Mouse (Mus musculus) right cerebral cortex, adult 2 months (tissue): Measurements from ENCODE around the gene Kdm5b.
"Not testable (repeated sequence)": the region's sequence is repeated elsewhere in the genome, so short reads cannot be mapped to it uniquely, and the experiment has no call there.

Source experiments
- DNase-seq, 2 experiments: peaks; one replicate each; pipeline ENCODE4 v3.0.0; 2021 to 2022; ENCODE audit warnings: low spot score in 2 of 2

The Kdm5b gene

DNA sequence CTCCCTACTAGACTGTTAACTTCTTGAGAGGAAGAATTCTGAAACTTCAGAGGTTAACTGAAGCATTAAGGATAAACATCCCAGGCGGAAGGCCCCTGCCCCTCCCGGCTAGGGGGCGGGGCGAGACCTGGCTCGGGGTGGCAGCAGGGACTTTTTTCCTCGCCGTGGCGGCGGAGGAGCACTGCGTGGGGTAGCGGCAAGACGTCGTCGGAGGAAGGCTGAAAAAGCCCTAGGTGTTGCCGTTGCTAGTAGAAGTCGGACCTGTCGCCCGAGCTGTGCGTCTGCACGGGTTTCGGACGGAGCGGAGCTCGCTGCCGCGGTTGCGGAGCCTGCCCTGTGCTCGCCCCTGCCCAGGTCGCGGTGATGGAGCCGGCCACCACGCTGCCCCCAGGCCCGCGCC, at the start of gene Kdm5b:
TSS of gene Kdm5b (plus strand) at position 196 of the 400 bp plus-strand sequence.
- peak; percentile 87 to 88 for DNase-seq

DNA sequence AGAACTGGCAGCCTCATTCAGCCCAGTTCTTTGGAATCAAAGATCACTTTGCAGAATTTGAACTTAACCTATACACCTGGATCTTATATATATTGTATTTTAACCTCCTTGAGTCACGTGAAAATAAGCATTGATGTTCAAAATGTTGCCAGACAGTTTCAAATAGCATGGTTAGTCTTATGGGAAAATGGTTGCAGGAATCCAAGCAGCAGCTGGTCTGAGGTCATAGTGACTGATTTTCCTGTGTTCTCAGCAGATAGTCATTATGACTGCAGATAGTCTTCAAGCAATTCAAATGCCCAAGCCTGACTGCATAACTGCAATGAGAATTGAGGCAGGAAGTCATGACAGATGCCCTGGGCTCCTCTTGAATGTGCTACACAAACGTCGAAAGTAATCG, 47.8 kb upstream of the Kdm5b start:
- DNase-seq = no peak

DNA sequence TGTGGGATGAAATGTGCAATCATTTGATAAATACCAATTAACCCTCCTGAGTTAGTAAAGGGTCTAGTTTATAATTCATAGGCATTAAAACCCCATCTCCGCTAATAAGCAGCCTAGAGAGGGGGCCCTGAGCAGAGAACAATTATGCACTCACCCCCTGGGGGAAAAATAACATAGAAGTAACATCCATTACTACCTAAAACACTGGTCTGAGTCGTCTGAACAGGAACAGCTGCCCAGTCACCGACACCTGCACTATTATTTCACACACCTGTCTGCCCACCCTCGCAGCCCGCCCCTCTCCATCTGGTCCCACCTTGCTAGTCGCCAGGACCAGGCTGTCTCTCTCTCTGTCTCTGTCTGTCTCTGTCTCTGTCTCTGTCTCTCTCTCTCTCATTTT, 47.4 kb upstream of the Kdm5b start:
- DNase-seq = no peak

DNA sequence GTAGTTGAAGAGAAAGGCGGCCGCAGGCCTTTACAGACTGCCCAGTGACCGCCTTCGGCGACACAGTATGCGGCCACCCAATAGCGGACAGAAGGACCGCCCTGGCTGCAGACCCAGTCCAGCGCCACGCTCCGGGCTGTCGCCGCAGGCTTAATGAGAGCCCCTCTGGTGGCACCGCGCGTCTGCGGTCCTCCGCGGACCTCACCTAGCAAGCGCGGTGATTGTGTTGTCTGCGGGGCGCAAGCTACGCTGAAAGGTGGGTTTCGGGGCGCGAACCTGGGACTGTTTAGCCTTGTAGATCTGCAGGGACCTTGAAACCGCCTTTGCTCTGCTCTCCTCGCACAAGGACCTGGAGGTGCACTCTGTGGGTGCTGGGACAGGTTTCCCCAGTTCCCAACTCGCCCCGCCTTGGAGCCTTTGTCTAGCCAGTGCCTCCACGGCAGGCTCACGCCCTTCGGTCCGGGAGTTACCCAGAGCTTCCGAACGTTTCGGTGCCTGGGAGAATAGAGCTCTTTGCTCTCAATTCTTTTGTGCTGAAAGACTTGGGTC, 46.6 kb upstream of the Kdm5b start:
- DNase-seq = no peak

DNA sequence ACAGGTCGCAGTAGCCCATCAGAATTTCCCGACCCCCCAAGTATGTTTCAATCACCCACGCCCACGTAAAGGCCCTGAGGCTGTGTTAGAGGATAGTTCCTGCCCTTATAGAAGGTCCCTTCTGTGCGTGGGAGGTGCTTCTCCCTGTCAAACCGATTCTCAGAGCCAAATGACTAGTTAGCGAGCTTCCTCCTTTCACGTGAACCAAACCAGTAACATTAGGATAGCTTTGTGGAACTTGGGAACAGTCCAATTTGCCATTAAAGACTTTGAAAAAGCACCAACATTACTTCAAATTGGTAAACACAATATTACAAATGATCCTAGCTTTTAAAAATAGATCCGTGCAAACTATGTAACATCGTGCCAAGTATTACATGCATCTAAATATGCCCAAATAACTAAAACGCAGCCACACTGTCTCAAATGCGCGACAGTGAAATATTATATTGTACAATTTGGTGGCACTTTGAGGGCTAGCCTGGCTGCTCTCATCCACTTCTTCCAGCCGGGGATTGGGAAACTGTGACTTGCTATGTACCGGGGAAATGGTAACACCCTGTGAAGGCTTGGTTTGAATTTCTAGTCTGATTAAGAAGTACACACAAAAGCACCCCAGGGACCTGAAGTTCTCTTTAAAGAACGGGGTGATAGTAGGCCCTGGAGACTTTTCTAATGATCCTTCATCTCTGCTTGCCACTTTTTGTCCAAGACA, 45.9 kb upstream of the Kdm5b start:
- no peak for DNase-seq

DNA sequence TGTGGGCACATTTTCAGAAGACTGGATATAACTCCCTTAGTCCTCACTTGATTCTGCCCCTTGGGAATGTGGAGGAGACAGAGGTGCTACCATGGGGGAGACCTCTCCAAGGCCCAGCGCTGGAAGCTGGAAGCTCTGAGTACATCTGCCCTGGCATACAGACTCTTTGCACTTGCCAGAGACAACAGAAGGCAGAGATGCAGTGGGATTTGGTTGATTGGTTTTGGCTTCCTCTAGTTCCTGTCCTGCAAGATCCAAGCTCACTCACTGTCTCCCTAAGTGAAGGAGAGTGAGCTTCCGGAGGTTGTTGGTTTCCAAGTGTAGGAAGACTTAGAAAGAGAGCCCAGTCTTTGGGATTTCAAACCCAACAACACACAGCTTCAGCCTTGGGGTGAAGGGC, 44.1 kb upstream of the Kdm5b start:
- no peak for DNase-seq

DNA sequence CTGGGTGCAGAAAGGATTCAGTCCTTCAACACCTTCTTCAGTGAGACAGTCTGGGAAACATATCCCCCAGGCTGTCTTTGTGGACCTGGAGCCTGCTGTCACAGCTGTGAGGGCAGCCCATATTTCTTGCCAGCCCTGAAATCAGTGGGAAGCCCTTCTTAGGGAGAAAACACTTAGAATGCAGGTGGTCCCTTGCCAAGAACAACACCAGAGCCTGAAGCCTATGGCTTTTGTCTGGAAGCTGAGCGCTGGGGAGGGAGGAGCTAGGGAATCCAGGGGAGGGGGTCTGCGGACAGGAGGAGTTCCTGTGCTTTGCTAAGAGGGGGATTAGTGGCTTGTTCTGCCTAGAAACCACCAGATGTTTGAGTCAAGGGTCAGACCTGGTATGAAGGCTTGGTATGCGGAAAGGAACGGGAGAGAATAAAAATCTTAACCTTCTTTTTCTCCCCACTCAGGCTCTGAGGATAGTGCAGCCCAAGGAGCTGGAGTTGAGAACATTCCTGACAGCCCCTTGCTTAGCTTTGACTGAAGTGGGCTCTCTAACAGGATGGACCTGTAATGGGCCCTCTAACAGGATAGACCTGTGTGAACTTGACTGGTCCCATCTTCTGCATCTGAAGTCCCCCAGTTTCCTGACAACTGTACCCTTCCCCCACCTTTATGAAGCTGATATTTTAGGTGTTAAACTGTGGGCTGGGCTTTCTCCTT, 43.3 kb upstream of the Kdm5b start:
- no peak for DNase-seq

DNA sequence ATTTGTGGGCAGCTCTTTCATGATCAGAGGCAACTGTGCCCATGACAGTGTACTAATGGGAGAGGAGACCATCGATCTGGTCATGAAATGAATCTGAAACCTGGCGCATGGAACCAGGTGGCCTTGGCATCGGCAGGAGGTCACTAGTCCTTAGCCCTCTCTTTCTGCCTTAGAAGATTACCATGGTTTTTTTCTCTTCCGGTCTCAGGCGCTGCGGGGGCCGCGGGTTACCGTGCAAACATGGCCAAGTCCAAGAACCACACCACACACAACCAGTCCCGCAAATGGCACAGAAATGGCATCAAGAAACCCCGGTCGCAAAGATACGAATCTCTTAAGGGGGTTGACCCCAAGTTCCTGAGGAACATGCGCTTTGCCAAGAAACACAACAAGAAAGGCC, 42.1 kb upstream of the Kdm5b start:
- not testable (repeated sequence) for DNase-seq

DNA sequence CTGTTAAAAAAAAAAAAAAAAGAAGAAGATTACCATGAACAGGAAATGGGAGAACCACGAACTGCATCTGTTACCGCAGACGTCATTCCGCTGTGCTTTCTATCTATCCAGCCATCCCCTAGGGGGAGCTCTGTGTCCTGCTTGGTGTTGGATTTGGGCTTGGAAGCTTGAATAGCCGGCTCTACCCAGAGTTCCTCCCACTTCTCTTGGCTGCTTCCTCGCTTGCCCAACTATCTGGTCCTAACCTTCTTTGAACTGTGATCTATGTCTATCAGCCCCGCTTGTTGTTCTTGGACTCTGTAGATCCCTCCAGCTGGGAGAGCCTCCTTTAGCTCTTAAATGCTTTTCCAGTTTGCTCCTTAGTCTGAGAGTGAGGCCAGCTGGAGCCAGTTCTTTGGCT, 41.3 kb upstream of the Kdm5b start:
- peak; percentile 88 to 90 for DNase-seq

DNA sequence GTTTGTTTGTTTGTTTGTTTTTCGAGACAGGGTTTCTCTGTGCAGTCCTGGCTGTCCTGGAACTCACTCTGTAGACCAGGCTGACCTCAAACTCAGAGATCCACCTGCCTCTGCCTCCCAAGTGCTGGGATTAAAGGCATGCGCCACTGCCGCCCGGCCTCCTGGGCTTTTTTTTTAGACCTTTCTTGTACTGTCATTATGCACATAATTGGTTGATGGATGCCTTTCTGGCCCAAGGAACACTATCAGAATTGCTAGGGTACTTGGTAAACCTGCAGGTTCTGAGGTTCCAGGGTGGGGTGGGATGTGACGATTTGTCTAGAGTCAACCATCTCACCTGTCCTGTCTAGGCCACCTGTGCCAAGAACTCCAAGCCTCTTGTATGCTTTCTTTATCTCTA, 40.8 kb upstream of the Kdm5b start:
- not testable (repeated sequence) for DNase-seq

DNA sequence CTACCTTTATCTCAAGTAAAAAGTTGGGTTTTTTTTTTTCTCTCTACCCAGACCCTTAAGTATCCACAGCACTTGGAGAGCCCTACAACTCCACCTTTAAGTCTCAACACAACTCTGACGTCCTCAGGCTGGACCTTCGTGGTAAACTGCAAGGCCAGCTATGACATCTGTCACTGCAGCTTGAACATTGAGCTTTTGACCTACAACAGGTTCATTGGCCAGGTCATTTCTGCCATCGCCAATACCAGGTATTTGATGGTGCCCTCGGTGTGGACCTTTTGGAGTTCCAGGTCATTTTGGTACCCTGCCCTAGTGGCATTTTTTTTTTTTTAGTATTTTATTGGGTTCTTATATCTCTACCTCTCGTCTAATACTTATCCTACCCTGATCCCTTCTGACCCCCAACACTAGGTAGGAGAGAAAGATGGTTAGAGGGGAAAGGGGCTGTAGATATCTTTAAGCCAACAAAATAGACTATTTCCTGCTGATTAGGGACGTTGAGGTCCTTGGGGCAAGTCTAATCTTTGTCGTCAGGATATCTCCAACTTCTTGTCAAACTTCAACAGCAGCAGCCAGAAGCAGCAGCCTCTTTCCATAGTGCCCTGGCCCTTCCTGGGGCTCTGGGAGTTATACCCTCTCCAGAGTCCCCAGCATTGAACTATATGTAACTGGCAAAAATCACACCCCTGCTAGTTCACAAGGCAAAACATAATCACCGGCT, 39.8 kb upstream of the Kdm5b start:
- DNase-seq = no peak

DNA sequence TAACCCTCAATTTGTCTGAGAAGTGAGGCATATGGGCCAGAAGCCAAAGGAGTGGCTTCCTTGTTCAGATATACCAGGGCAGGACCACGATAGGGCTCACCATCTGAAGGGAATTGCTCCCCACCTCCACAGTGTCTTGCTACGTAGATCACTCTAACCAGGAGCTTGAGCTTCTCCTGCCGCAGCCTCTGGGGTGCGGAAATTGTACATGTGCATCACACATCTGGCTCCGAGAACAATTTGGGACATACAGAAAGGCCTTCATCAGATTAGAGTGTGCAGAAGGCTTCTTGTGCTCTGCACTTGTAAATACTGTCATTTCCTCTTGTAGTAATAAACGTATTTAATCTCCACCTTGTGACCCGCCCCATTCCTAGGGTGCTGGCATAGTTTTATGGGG, 38.8 kb upstream of the Kdm5b start:
- no peak for DNase-seq

DNA sequence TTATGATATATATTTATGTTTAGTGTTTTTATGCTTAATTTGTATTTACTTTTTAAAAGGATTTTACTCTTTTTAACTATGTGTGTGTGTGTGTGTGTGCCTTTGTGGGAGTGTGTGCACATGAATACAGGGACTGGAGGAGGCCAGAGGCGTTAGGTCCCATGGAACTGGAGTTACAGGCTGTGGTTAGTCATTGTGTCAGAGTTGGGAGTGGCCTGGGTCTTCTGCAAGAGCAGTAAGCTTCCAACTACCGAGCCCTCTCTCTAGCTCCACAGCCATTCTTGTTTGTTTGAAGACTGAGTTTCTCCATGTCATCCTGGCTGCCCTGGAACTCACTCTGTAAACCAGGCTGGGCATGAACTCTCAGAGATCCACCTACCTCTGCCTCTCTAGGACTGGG, 37.6 kb upstream of the Kdm5b start:
- DNase-seq = no peak

DNA sequence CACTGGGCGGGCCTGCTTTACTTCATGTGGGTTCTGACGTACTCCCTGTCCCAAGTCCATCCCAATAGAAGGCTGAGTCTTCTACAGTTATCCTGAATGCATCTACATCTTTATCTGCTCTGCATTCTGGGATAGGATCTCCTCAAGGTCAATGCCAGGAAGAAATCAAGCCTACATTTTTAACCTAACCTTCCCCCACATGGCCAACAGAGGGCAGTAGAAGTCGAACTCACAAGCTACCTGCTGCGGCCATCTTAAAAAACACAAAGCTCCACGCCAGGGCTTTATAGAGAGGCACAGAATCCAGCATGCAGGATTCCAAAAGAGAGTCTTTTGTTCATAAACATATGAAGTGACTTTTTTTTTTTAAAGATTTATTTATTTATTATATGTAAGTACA, 35.5 kb upstream of the Kdm5b start:
- DNase-seq = no peak

DNA sequence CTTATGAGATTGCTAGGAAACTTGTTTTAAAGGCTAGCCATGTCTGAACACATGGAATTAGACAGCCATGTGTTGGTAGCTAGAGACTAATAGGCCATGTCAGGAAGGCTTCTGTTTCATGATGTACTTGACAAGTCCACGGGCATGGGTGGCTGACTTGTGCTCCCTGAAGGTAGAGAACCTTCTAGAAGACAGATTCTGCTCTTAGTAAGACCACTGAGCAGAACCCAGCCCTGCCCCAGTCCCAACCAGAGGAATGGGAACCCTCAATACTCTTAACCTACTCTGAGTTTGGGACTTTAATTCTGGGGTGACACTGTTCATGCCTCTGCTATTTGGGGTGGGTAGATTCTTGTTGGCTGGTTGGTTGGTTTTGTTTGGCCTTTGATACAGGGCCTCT, 35.0 kb upstream of the Kdm5b start:
- no peak for DNase-seq

DNA sequence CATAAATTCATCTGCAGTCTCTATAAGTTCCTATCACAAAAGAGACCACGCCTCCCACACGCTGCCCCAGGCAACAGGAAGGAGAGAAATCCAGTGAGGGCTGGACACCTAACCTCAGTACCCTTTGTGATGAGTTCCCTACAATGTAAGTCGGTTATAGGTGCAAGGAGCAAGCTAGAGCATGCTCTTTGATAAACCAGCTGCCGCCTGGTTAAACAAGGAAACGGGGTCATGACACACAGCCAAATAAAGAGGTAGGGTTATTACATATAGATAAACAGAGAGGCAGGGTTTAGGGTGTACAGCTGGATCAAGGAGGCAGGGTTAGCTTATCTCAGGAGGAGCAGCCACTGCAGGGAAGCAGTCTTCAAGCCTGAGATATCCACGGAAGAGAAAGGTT, 33.2 kb upstream of the Kdm5b start:
- no peak for DNase-seq

DNA sequence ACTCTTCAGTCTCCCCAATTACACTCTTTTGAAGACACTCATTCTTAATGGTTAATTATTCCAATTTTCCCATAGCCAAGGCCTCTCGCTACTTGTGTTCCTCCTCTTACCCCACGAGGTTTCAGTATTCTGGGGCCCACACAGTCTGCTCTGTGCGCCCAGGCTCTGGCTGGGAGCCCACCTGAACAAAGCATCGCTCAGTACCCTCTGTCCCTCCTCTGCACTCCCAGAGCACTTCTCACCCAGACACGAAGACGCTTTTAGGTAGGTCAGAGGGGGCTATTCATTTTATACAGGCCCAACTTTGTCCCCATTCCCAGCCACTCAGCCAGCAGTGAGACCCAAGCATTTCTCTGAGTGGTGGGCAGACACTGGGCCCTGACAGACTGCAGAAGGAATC, 29.4 kb upstream of the Kdm5b start:
- no peak for DNase-seq

DNA sequence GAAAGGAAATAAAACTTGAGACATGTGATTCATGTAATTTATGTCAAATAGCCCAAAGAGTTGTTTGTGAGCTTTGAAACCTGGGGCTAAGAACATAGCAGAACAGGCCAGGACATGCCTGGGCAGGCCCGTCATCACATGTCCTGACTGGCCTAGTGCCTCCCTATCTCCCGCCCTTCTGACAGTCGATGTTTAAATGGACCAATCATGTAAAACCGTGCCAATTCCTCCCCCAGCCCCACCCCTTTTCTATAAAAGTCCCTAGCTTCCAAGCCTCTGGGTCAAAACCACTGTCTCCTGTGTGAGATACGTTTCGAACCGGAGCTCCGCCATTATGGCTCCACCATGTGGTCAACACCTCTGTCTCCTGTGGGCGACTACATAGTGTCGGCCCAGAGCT, 26.3 kb upstream of the Kdm5b start:
- not testable (repeated sequence) for DNase-seq

DNA sequence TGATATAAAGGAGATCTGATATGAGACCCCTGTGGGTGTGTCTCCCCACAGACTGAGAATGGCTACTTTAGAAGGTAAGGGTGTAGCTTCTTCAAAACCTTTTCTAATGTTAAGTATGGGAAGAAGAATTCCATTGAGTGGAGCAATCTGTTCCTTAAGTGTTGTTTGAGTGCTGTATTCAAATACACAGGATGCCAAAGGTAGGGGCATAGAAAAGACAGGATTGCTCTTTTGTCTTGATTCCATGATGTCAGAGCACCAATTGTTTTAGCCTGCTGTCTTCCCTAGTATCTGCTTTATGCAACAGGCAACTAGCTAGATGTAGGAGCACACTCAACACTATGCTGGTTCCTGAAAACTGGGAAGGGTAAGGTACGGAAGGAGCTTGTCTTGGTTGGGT, 24.9 kb upstream of the Kdm5b start:
- DNase-seq = no peak

DNA sequence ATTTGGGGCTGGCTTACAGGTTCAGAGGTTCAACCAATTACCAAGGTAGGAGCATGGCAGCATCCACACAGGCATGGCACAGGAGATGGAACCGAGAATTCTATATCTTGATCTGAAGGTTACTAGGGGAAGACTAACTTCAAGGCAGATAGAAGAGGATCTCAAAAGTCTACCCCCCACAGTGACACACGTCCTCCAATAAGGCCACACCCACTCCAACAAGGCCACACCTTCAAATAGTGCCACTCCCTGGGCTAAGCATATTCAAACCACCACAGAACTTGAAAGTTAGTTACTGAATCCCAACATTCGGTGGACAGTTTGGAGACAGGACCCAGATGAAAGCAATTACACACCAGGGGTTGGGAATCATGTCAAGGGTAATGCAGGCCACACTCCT, 24.5 kb upstream of the Kdm5b start:
- DNase-seq = no peak

DNA sequence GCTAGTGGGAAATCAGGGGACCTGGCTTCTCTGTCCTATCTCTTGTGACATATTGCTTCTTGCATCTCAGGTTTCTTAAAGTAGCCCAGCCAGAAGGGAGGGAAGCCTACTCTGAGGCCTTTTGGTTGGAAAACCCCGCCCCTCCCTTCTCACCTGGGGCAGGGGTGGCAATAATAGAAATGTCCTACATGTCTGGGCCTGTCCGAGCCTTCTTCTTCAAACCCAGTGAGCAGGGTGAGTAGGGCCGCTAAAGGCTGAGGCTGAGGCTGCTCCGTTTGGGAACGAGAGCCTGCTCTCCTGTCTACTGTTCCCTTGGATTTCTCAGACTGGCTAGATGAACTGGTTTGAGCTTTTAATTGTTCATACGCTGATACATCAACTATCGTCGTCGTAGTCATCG, 19.4 kb upstream of the Kdm5b start:
- no peak for DNase-seq

DNA sequence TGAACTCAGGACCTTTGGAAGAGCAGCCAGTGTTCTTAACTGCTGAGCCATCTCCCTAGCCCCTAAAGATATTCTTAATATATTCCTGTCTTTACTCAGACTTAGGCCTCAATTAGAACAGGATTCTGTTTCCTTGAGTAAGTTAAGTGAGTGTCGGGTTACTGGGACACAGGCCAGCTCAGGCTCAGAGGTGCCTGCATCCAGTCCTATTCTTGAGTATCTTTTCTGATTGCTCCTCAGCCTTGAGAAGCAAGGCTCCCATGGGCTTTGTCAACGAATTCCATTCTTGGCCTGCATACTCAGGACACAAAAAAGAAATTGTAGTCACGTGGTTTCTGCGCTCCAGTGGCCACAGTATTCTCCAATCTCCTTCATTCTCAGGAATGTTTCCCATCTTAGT, 11.7 kb upstream of the Kdm5b start:
- no peak for DNase-seq

DNA sequence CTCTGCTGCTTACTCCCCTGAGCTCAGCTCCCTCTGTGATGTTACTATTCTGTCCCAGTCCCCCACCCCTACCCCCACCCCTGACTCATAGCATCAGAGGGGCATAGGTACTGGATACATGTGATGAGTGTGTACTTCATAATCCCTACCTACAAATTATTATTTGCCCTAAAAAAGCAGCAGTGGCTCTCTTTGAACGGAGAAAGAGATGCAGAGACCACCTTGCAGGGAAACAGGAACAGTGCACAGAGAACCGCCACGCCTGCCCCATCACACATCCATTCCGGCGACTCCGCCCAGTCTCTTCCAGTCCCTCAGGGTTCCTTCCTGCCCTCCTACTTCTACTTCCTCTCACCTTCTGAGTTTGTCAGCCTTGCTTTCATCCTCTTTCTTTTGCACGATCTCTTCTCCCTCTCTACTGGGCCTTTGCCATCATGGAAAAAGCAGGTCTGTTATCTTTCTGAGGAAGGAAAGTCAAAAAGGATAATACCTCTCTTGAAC, 10.3 kb upstream of the Kdm5b start, which contains the start of gene Mgat4e:
TSS of gene Mgat4e (minus strand) at position 51 of the 501 bp plus-strand sequence.
- no peak for DNase-seq
